Mouse (Mus musculus) heart, postnatal 0 days (tissue): ENCODE measurements around the gene Ptgis. TPM values are rescaled to one million over a fixed set of nuclear protein-coding genes. Genes with fewer than 3 reads are reported as not detected.
A peak's percentile ranks its signal among the peaks of the same experiment; 100 is the strongest.

Experiments
- ATAC-seq: fragments of 200-750 bp; cut with Nextera tagmentation; 2 replicates; pipeline ENCODE4 v1.8.0; 2017; ENCODE audit warnings: low read depth, moderate number of reproducible peaks, moderate library complexity; ENCODE audit not compliant: insufficient read depth
- DNase-seq: peaks from one replicate; pipeline ENCODE4 v3.0.0-alpha.2; 2016; ENCODE audit warnings: low spot score
- H3K27ac ChIP-seq: fragments of 300-500 bp; sonication (generic); 2 replicates; pipeline ENCODE4 v1.5.1; 2014; ENCODE audit warnings: low read depth, mild to moderate bottlenecking
- H3K27me3 ChIP-seq: fragments of 300-500 bp; sonication (generic); 2 replicates; pipeline ENCODE4 v1.6.1; 2014; ENCODE audit warnings: low read length, mixed read lengths; ENCODE audit not compliant: control insufficient read depth, insufficient read depth
- H3K36me3 ChIP-seq: fragments of 300-500 bp; sonication (generic); replicated peaks from 2 replicates; pipeline ENCODE4 v1.6.1; 2014; ENCODE audit warnings: low read length, mixed read lengths; ENCODE audit not compliant: control insufficient read depth, insufficient read depth
- H3K4me1 ChIP-seq: fragments of 300-500 bp; sonication (generic); 2 replicates; pipeline ENCODE4 v1.6.1; 2014; ENCODE audit warnings: antibody characterized with exemption; ENCODE audit not compliant: control insufficient read depth, insufficient read depth
- H3K4me2 ChIP-seq: fragments of 300-500 bp; sonication (generic); 2 replicates; pipeline ENCODE4 v1.6.1; 2014; ENCODE audit warnings: low read depth, mild to moderate bottlenecking, low read length, moderate library complexity
- H3K4me3 ChIP-seq: fragments of 300-500 bp; sonication (generic); 2 replicates; pipeline ENCODE4 v1.5.1; 2014; ENCODE audit warnings: low read depth, low read length
- H3K9ac ChIP-seq: fragments of 300-500 bp; sonication (generic); replicated peaks from 2 replicates; pipeline ENCODE4 v1.6.1; 2014; ENCODE audit warnings: low read depth, low read length, mixed read lengths
- H3K9me3 ChIP-seq: fragments of 300-500 bp; sonication (generic); replicated peaks from 2 replicates; pipeline ENCODE4 v1.6.1; 2016; ENCODE audit warnings: low read length; ENCODE audit not compliant: control insufficient read depth
- CTCF ChIP-seq: IDR thresholded peaks from 2 replicates; pipeline ENCODE4 v1.5.1; 2016; ENCODE audit warnings: antibody characterized with exemption, control low read depth, low read depth
- EP300 ChIP-seq: IDR thresholded peaks from 2 replicates; pipeline ENCODE4 v1.6.1; 2016; ENCODE audit warnings: antibody characterized with exemption, low read depth
- WGBS: fragments of 180-500 bp; shearing (Covaris S2); extraction: QIAGEN DNeasy Blood & Tissue Kit; methylation state at CpG from one replicate; pipeline ENCODE4 v1.1.7; 2014; 5-methylcytosine and 5-hydroxymethylcytosine counted together
- polyA plus RNA-seq: library from polyadenylated mRNA; unstranded; fragments of >200 nt; fragmentation: Nextera tagmentation; extraction: Ambion mirVana; gene quantifications from 2 replicates; pipeline ENCODE4 v1.2.1, GENCODE M21; 2015
- total RNA-seq: library from RNA; depleted of rRNA; stranded (reverse); fragments of >200 nt; gene quantifications from 2 replicates; pipeline ENCODE4 v1.2.3, GENCODE M21; 2014; ENCODE audit warnings: low replicate concordance

Gene Ptgis
- total and polyA plus RNA-seq, 2 experiments from 2014 or later, result 22.6 to 60.0 TPM

DNA sequence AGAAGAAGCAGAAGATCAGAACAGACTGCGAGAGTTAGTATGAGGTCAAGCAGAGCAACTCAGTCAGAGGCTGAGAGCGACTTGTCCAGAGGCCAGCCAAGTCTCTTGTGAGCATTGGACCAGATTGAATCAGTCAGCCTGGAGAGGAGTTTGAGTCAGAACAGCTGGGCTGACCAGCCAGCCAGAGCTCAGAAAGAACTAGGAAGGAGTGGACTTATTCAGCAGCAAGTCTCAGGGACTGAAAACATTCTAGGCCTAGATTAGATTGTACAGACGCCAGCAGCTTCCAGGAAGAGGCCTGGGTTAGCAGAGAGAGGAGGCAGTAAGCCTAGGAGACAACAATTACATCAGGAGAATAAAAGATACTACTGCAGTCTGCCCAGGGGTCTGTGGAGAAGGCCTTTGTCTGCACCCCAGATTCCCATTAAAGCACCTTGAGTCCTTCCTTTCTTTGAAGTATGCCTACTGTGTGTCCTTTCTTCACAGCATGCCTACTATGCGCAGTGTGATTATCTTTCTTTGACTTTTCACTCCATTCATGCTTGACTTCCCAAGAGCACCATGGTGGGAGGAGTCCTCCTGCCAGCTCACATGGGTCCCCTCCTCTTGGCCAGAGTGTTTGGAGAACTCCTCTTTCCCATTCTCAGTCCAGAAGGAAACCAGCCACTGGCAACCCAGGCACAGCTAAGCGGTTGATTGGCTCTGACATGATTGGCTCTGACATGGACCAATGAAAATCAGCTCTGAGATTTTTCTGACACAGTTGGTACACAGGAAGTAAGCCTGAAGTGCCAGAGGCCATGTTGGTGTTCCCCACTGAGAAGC lies 67.1 kb downstream of the Ptgis start:
- Histone ChIP-seq H3K27me3 (no peaks in the 10 kb centered on the region), H3K4me3 (no peak overlapping the region), H3K4me1 (peaks cover 12% of the 10 kb centered on the region; the same call in 1 of the 2 replicates), H3K27ac (peak overlapping the region; percentile 37), H3K9me3 (no peaks in the 10 kb centered on the region), H3K4me2 (no peak overlapping the region), H3K36me3 (no peaks in the 10 kb centered on the region), H3K9ac (no peak overlapping the region)
- peak; percentile 59 for DNase-seq
- WGBS, result 55% methylated on average over 5 of the region's 5 CpGs
- TF ChIP-seq EP300 (no peak), CTCF (no peak)
- peak; percentile 51 for ATAC-seq

- Histone ChIP-seq H3K36me3 (no peaks in the 10 kb centered on the region), H3K9me3 (no peaks in the 10 kb centered on the region), H3K4me1 (peaks cover 15% of the 10 kb centered on the region; the same call in 1 of the 2 replicates), H3K4me3 (no peak overlapping the region), H3K9ac (no peak overlapping the region), H3K27ac (peak overlapping the region; percentile 40; the same call in 1 of the 2 replicates), H3K27me3 (no peaks in the 10 kb centered on the region), H3K4me2 (no peak overlapping the region)
- ATAC-seq (peak; percentile 87), DNase-seq (peak; percentile 62)
- 32% methylated on average over 11 of the region's 11 CpGs for WGBS
- no peak for TF ChIP-seq CTCF
- TF ChIP-seq EP300, result no peak
Measured at GRCm38 (mm10) chr2:167167515-167168212, 72.7 kb downstream of the Ptgis start.

DNA sequence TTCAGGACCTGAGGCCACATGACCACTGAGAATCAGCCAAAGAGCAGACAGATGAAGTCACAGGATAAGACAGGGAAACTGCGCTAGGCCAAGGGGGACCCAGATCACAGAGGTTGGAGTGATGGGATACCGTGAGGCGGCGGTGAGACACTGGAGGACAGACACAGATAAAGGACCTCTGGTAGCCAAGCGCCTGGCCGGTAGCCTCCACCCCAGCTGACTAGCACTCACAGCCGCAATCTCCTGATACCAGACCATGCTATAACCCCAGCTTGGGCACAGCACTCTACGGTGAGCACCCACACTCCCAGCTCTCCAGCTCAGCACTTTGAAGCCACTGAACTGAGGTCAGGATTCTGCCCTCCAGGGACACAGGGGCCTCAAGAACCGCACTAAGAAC lies 76.8 kb downstream of the Ptgis start:
- Histone ChIP-seq H3K4me2 (no peak overlapping the region), H3K4me3 (no peak overlapping the region)
- ATAC-seq, result no peak

DNA sequence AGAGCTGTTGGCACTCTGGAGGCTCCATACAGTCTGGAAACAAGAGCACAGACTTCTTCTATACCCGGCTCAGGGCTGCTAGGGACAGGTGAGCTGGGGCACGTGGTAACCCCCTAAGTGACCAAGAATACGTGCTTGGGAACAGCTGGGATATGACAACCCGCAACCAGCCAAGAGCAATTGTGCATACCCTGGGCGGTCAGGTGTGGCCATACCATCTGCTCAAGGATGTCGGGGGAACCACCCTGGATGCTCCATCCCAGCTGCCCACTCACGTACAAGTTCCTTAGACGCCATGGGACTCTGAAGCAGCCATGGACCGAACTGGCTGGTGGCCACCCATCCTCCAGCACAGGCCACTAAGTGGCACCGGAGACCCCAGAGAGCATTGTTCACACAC lies 77.3 kb downstream of the Ptgis start:
- peaks cover 2% of the 10 kb centered on the region; the same call in 1 of the 2 replicates for H3K4me1 ChIP-seq
- ATAC-seq (no peak), DNase-seq (no peak)
- 0 out of 2 replicates have a peak, but pooled peaks cover 3% of the 10 kb centered on the region for H3K9me3 ChIP-seq
- H3K4me3 ChIP-seq, result no peak overlapping the region
- WGBS, result 90% methylated on average over 10 of the region's 10 CpGs
- TF ChIP-seq CTCF (no peak), EP300 (no peak)
- no peak overlapping the region for H3K9ac ChIP-seq
- H3K4me2 ChIP-seq, result no peak overlapping the region
- H3K27ac ChIP-seq, result no peak overlapping the region
- H3K36me3 ChIP-seq, result no peaks in the 10 kb centered on the region
- H3K27me3 ChIP-seq, result no peaks in the 10 kb centered on the region

More for the DNA sequence above, 76.8 kb downstream of the Ptgis start:
- Histone ChIP-seq H3K27me3 (no peaks in the 10 kb centered on the region), H3K36me3 (no peaks in the 10 kb centered on the region), H3K4me1 (peaks cover 7% of the 10 kb centered on the region; the same call in 1 of the 2 replicates), H3K27ac (no peak overlapping the region), H3K9me3 (0 out of 2 replicates have a peak, but pooled peaks cover 3% of the 10 kb centered on the region), H3K9ac (no peak overlapping the region)
- no peak for TF ChIP-seq CTCF
- TF ChIP-seq EP300, result no peak
- 83% methylated on average over 9 of the region's 9 CpGs for WGBS
- DNase-seq, result no peak

GRCm38 (mm10) chr2:167162516-167163021 lies 77.8 kb downstream of the Ptgis start:
- Histone ChIP-seq H3K36me3 (no peaks in the 10 kb centered on the region), H3K27ac (0 out of 2 replicates have a peak overlapping the region, but pooled peaks have one; percentile 22), H3K4me1 (no peaks in the 10 kb centered on the region; the same call in 1 of the 2 replicates), H3K9me3 (0 out of 2 replicates have a peak, but pooled peaks cover 3% of the 10 kb centered on the region), H3K27me3 (no peaks in the 10 kb centered on the region), H3K9ac (no peak overlapping the region), H3K4me3 (no peak overlapping the region), H3K4me2 (no peak overlapping the region)
- ATAC-seq (peak; percentile 24; the same call in 1 of the 2 replicates), DNase-seq (peak; percentile 28)
- 43% methylated on average over 10 of the region's 10 CpGs for WGBS
- TF ChIP-seq EP300 (no peak), CTCF (no peak)
